Mouse (Mus musculus): ENCODE measurements at regions not wholly inside any gene's neighbourhood (a gene's known extent, or its start where the extent isn't known, plus 50 kb on each side); places are given as distances from the start of the nearest gene placed in this dataset.

- DNase-seq: no peak
These were observed 61.2 kb upstream of the Bmp2k start for GRCm38 (mm10) chr5:96936239-96936638.

DNA sequence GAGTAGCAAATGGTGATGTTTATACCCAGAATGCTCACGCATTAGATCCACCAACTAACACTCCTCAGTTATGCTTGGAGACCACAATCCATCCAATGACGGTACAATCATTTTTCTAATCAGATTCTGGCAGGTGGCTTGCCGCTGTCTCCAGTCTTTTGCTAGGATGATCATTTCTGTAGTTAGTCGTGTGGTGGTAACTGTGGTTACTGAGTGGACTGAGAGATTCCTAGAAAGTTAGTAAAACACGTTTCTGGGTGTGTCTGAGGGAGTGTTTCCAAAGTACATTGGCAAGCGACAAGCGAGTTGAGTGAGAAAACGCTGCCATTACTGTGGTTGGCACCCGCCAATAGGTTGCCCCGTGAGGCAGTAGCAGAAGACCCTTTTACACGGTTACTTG is 58.8 kb upstream of the Bmp2k start:
- DNase-seq: no peak

DNA sequence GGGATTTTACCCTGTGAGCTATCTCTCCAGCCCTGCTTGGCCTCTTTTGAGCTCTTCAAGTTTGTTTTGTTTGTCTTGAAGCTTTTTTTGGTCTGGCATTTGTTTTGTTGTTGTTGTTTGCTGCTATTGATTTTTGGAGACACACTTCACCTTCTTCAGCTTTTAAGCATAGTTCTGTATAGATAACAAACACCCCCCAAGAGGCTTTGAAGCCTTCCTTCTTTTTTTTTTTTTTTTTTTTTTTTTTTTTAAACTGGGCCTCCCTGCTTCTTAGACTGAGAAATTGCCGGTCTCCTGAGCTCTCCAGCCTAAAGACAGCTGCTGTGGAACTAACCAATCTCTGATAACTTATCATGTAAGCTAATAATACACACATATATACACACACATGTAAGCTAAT is 58.2 kb upstream of the Bmp2k start:
- DNase-seq: no peak

DNA sequence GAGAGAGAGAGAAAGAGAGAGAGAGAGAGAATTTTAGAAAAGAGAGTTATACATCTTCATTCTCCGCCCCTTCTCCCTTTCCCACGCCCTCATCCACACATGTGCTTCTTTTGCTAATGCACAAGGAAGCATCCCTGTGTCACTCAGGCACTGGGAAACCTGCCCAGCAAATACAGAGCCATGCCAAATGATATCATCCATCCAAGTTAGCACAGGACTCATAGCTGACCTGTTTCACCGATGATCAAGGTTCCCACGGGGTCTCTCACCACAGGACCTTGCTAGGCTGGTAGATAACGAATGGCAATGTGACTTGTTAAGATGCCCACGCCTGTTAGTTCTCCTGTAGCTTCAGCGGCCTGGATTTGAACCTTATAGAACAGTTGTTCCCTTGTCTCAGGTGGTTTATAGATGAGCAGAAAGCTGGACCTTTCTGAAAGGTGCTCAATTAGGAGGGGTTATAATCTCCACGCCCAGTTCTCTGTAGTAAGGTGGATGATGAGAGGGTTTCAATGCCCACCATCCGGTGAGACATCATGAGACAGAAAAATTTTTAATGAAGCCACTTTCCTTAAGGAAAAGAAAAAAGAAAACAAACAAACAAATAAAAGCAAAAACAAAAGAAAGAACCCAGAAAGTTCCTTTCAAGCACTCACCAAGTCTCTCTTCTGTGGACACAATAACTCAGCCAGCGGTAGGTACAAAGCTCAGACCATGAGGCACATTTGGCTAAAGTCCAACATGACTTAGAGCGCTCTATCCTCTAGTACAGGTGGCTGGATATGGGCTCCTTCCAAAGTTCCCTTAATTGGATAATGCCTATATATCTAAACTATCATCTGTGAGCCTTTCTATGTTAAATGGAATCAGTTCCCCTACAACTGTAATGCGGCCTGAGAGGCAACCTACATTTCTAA is 57.1 kb upstream of the Bmp2k start:
- DNase-seq: peak; percentile 46 to 49

- no peak for DNase-seq
These were observed 56.4 kb upstream of the Bmp2k start for GRCm38 (mm10) chr5:96941087-96941468.

- DNase-seq: no peak
These were observed 56.0 kb upstream of the Bmp2k start for GRCm38 (mm10) chr5:96941518-96941917.

All from kidney, adult 8-10 months (tissue).